Mouse (Mus musculus): ENCODE data around the gene Wdr91.

DNA sequence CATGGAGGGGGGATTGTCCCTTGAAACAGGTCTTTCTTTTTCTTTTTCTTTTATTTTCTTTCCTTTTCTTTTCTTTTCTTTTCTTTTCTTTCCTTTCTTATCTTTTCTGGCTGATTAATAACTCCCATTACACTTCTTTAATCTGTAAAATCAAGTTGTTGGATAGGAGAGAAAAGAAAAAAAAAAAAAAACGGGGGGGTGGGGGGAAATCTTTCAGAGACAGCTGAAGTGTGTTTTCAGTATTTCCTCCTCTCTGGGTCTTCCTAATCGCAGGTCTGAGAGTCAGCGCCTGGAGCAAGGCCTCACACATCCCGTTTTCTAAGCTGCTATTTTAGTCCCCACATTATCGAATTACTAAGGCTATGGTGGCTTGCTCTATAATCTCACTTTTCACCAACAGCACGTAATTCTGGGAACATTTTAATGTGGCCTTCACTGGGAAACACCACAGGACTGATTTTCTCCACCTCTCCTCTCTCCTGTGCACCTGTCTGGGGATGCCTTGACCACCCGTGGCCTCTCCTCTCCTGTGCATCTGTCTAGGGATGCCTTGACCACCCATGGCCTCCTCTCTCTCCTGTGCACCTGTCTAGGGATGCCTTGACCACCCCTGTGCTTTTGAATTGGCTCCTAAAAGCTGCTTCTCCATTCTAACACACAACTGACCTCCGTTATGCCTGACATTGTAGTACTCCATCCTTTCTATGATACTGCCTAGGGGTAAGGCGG, 46.7 kb downstream of the Wdr91 start:
- TF ChIP-seq CTCF (IDR thresholded peaks at IDR 0.05; ENCODE audit: low read depth, low read length) (no peak), TAL1 (conservative IDR thresholded peaks at IDR 0.05; ENCODE audit: low read depth, low read length) (no peak), GATA1 (IDR thresholded peaks at IDR 0.05; ENCODE audit: borderline replicate concordance, low read length) (no peak), POLR2AphosphoS5 (IDR thresholded peaks at IDR 0.05; ENCODE audit: insufficient replicate concordance, low read depth, low read length) (no peak)

Measured in G1E (cell line).